Mouse (Mus musculus) heart, adult 2 months (tissue): Measurements from ENCODE around the gene Nutm1. TPM values are rescaled to one million over a fixed set of nuclear protein-coding genes. Genes with fewer than 3 reads are reported as not detected.

ENCODE experiments used
- DNase-seq, 2 experiments: peaks; one replicate each; pipeline ENCODE4 v3.0.0; 2021
- H3K27ac ChIP-seq: fragments of 200-600 bp; 2 replicates; pipeline ENCODE4 v1.8.1; 2022
- H3K27me3 ChIP-seq: fragments of 200-500 bp; 2 replicates; pipeline ENCODE4 v1.6.1; 2012; ENCODE audit warnings: mild to moderate bottlenecking, low read length, inconsistent platforms, mixed read lengths; ENCODE audit not compliant: control insufficient read depth, insufficient read depth
- H3K36me3 ChIP-seq: fragments of 200-500 bp; 2 replicates; pipeline ENCODE4 v1.6.1; 2012; ENCODE audit warnings: low read length, inconsistent platforms; ENCODE audit not compliant: control insufficient read depth, insufficient read depth
- H3K4me1 ChIP-seq: fragments of 200-500 bp; 2 replicates; pipeline ENCODE4 v1.6.1; 2011; ENCODE audit warnings: low read length; ENCODE audit not compliant: control insufficient read depth, insufficient read depth
- H3K4me3 ChIP-seq: fragments of 200-600 bp; 2 replicates; pipeline ENCODE4 v1.8.1; 2022
- H3K79me2 ChIP-seq: fragments of 200-500 bp; replicated peaks from 2 replicates; pipeline ENCODE4 v1.6.1; 2012; ENCODE audit warnings: mild to moderate bottlenecking, inconsistent platforms, low read length, moderate library complexity, mixed read lengths; ENCODE audit not compliant: control insufficient read depth, insufficient read depth
- H3K9ac ChIP-seq: fragments of 200-500 bp; 2 replicates; pipeline ENCODE4 v1.6.1; 2012; ENCODE audit warnings: low read depth, mild to moderate bottlenecking, control low read depth, inconsistent platforms, low read length, mixed read lengths
- CTCF ChIP-seq: fragments of 200-600 bp; IDR thresholded peaks from 2 replicates; pipeline ENCODE4 v1.8.1; 2022; ENCODE audit warnings: antibody characterized with exemption, mild to moderate bottlenecking, moderate library complexity
- EP300 ChIP-seq: fragments of 200-500 bp; IDR thresholded peaks from 2 replicates; pipeline ENCODE4 v1.6.1; 2011; ENCODE audit warnings: low read depth, low read length, control low read depth; ENCODE audit not compliant: insufficient read depth
- POLR2A ChIP-seq: fragments of 200-500 bp; IDR thresholded peaks from 2 replicates; pipeline ENCODE4 v1.6.1; 2011; ENCODE audit warnings: mild to moderate bottlenecking, low read depth, low read length, control low read depth; ENCODE audit not compliant: insufficient read depth
- WGBS: fragments of 180-500 bp; shearing (Covaris S2); methylation state at CpG from one replicate; pipeline ENCODE4 v1.1.7; 2018; 5-methylcytosine and 5-hydroxymethylcytosine counted together
- intact Hi-C: fragments of 180-260 bp; cut with DNase I; formaldehyde crosslinking; loops from one replicate; pipeline ENCODE4 v1.15.1; 2025
- polyA plus RNA-seq: library from polyadenylated mRNA; depleted of rRNA; stranded (reverse); fragments of >200 nt; gene quantifications from 2 replicates; pipeline ENCODE4 v1.2.3, GENCODE M21; 2012
- total RNA-seq, 2 experiments: library from RNA; stranded (reverse); gene quantifications; 2 replicates each; pipeline ENCODE4 v1.2.3; 2021

Nutm1 gene
- total and polyA plus RNA-seq, 3 experiments = not detected

DNA sequence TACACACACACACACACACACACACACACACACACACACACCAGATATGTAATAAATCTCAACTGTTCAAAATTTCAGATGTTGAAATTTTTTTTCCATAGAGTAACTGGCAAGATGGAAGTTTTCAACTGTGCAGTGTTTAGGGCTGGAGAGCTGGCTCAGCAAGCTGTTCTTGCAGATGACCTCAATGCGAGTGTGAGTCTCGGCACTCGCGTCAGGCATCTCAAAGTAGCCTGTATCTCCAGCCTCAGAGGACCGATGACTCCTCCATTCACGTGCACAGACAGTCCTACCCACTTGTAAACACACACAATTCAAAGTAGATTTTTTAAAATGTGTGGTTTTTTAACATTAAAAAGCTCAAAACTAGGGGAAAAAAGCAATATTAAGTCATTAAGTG, 14.4 kb upstream of the Nutm1 start:
- WGBS = 56% methylated on average over 6 of the region's 6 CpGs
- Histone ChIP-seq H3K27ac (no peak overlapping the region), H3K4me3 (no peak overlapping the region), H3K27me3 (no peaks in the 10 kb centered on the region), H3K9ac (no peak overlapping the region), H3K79me2 (peaks cover 3% of the 10 kb centered on the region; the same call in 1 of the 2 replicates), H3K36me3 (peaks cover 14% of the 10 kb centered on the region), H3K4me1 (peaks cover 7% of the 10 kb centered on the region)
- no peak for DNase-seq
- intact Hi-C loops = no loop called here
- TF ChIP-seq EP300 (no peak), POLR2A (no peak), CTCF (no peak)

DNA sequence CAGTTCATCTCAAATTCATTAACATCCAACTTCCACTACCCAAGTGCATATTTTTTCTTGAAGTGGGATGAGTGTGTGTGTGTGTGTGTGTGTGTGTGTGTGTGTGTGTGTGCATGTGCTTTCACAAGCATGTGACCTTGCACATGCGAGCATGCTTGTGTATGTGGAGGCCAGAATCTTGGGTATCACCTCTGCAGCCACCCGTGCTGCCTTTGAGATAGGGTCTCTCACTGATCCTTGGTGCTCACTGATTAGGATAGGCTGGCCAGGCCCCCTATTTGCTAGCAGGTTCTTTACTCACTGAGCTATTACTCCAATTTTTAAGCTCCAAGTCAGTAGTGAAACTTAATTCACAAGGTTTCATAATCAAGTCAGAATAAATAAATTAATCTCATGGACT, 13.8 kb upstream of the Nutm1 start:
- intact Hi-C loops = no loop called here
- H3K27ac ChIP-seq = no peak overlapping the region
- H3K79me2 ChIP-seq = peaks cover 3% of the 10 kb centered on the region; the same call in 1 of the 2 replicates
- H3K27me3 ChIP-seq = no peaks in the 10 kb centered on the region
- 89% methylated on average over 2 of the region's 2 CpGs for WGBS
- no peak overlapping the region for H3K4me3 ChIP-seq
- peaks cover 16% of the 10 kb centered on the region for H3K36me3 ChIP-seq
- no peak for DNase-seq
- H3K9ac ChIP-seq = no peak overlapping the region
- H3K4me1 ChIP-seq = peaks cover 9% of the 10 kb centered on the region
- TF ChIP-seq EP300 (no peak), CTCF (no peak), POLR2A (no peak)

DNA sequence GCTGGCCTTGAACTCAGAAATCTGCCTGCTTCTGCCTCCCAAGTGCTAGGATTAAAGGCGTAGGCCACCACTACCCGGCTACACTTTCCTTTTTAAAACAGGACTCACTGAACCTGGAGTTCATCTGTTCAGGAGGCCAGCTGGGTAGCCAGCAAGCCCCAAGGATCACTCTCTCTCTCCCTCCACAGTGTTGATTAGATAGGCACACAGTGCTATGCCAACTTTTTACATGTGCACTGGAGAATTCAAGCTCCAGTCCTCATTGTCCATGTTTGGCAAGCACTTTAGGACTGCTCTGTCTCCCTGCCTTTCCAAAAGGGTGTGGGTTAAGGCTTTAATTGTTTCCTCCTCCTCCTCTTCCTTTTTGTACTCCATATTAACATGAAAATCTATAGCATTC, 10.9 kb upstream of the Nutm1 start:
- H3K27ac ChIP-seq = peak overlapping the region; percentile 30
- intact Hi-C loops = no loop called here
- no peak for TF ChIP-seq CTCF
- TF ChIP-seq EP300 = no peak

DNA sequence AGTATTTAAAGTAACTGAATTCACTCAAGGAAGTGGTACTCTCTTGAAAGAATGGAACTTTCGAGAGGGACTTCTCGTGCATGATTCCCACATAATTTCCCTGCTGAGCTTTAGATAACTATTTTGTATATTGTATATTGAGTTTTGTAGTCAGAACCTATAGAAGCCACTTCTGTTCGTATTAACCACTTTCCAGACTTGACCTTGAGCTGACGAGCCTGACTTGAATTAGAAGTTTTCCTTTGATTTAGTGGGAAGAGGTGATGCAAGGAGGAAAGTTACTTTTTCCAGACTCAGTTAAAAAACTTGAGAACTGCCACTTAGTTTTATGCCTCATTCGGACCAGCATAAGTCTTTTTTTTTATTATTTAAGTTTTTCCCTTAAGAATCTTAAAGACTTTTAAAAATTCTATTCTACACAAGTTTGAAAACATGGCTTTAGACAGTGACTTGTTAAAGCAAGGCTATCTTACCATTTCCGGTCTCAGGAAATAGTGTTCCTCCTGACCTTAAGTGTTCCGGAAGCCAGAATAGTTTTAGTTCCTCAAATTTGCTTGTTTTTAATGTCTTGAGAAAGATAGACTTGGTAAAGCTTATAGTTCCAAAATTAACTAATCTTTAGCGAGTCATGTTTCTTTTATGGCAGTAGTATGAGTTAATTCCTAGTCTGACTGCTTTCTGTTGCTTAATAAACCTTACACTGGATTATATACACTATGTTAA, 8.6 kb upstream of the Nutm1 start:
- no peak for TF ChIP-seq EP300
- Histone ChIP-seq H3K36me3 (peaks cover 16% of the 10 kb centered on the region), H3K4me3 (peak overlapping the region; percentile 67), H3K4me1 (peaks cover 8% of the 10 kb centered on the region), H3K27me3 (no peaks in the 10 kb centered on the region), H3K79me2 (no peaks in the 10 kb centered on the region; the same call in 1 of the 2 replicates), H3K9ac (no peak overlapping the region), H3K27ac (peak overlapping the region; percentile 99)
- 12% methylated on average over 8 of the region's 8 CpGs for WGBS
- intact Hi-C loops = loop anchor here (2.0 to 10.0 kb wide), 4 partner anchors 15 to 217 kb away; partner anchors contain the start of genes Chrm5 and Emc7
- no peak for DNase-seq

More for the DNA sequence above, 10.9 kb upstream of the Nutm1 start:
- Histone ChIP-seq H3K4me1 (peaks cover 9% of the 10 kb centered on the region), H3K9ac (no peak overlapping the region), H3K27me3 (no peaks in the 10 kb centered on the region), H3K36me3 (peaks cover 16% of the 10 kb centered on the region), H3K4me3 (no peak overlapping the region), H3K79me2 (peaks cover 2% of the 10 kb centered on the region; the same call in 1 of the 2 replicates)
- peak in 1 of 2 experiments; percentile 46 for DNase-seq
- WGBS = 34% methylated on average over 2 of the region's 2 CpGs

DNA sequence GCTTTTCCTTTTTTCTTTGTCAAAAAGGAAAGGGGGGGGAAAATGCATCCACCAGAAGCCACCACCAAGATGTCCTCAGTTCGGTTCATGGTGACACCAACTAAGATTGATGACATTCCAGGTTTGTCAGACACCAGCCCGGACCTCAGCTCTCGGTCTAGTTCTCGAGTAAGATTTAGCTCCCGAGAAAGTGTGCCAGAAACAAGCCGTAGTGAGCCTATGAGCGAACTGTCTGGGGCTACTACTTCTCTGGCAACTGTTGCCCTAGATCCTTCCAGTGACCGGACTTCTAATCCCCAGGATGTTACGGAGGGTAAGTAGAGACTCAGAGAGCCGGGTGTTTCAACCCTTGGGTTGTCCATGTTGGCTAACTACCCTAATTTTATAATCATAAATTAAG, 7.7 kb upstream of the Nutm1 start:
- intact Hi-C loops = loop anchor here (2.0 to 10.0 kb wide), 4 partner anchors 16 to 218 kb away; partner anchors contain the start of genes Chrm5 and Emc7
- TF ChIP-seq EP300 (no peak), POLR2A (no peak), CTCF (no peak)
- peaks cover 8% of the 10 kb centered on the region for H3K4me1 ChIP-seq
- H3K9ac ChIP-seq = peak overlapping the region; percentile 75
- WGBS = 1% methylated on average over 10 of the region's 10 CpGs
- H3K36me3 ChIP-seq = peaks cover 13% of the 10 kb centered on the region
- no peaks in the 10 kb centered on the region for H3K27me3 ChIP-seq
- H3K27ac ChIP-seq = peak overlapping the region; percentile 99
- H3K4me3 ChIP-seq = peak overlapping the region; percentile 67
- peak; percentile 54 for DNase-seq
- no peaks in the 10 kb centered on the region; the same call in 1 of the 2 replicates for H3K79me2 ChIP-seq

DNA sequence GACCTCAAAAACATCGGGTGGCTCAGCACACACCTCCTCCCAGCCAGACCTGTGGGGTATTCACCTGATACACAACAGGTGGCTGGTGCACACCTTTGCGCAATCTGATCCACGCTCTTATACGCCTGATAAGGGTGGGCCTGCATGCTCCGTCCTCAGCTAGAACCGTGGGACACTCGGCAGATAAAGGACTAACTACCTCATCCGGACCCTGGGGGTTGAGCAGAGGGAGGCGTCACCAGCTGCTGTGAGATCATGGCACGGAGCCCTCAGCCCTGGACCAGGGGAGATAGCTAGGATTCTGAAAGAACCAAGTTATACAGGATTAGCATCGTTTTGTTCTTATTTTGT, 7.1 kb upstream of the Nutm1 start, which contains the start of gene Gm21985:
TSS of gene Gm21985 (plus strand) at position 73 of the 351 bp plus-strand sequence.
- Histone ChIP-seq H3K27ac (peak within 1 kb of the TSS; percentile 99), H3K36me3 (peaks cover 7% of the 10 kb centered on the region), H3K4me1 (peaks cover 6% of the 10 kb centered on the region), H3K4me3 (peak within 1 kb of the TSS; percentile 67), H3K9ac (peak within 1 kb of the TSS; percentile 85), H3K27me3 (no peaks in the 10 kb centered on the region), H3K79me2 (no peaks in the 10 kb centered on the region)
- intact Hi-C loops = loop anchor here (2.0 to 10.0 kb wide), 4 partner anchors 17 to 219 kb away; partner anchors contain the start of genes Chrm5 and Emc7
- DNase-seq = peak; percentile 76 to 78
- 1% methylated on average over 11 of the region's 11 CpGs for WGBS
- TF ChIP-seq CTCF (no peak), POLR2A (0 out of 2 replicates have a peak, but pooled peaks have one; percentile 30)
